ENCODE assay signal across 12 mouse cellular contexts in genomic region chr1:157280781-157281180, GRCm38 (mm10).
DNase-seq lines count a peak whose midpoint lies in the region; ATAC-seq lines count a peak whose summit lies in the region.
"Had no signal": no experiment of that assay in that cellular context is flagged by ENCODE, and none has a peak within 500 bp of the region (broad histone marks: within the 10 kb centered on the region; RNA-seq: fewer than 3 reads in every experiment).

No protein-coding gene starts in this region.

- no peaks in the 10 kb centered on the region for H3K9me3 ChIP-seq in hindbrain, embryonic 11.5 days (ENCODE audit: control insufficient read depth, low read length)
- H3K9me3 ChIP-seq in hindbrain, embryonic 16.5 days (ENCODE audit: control insufficient read depth, low read length) = no peaks in the 10 kb centered on the region
- H3K9me3 ChIP-seq: hindbrain, embryonic 12.5 days; midbrain, embryonic 12.5 days had no signal

- no peaks in the 10 kb centered on the region for H3K36me3 ChIP-seq in hindbrain, embryonic 11.5 days (ENCODE audit: control insufficient read depth, insufficient read depth, low read length)
- H3K36me3 ChIP-seq in hindbrain, embryonic 16.5 days (ENCODE audit: control insufficient read depth, insufficient read depth, low read length) = no peaks in the 10 kb centered on the region
- no peaks in the 10 kb centered on the region for H3K36me3 ChIP-seq in splenic B cell, adult 2 months (ENCODE audit: control insufficient read depth, insufficient read depth, low read length, poor library complexity, severe bottlenecking)
- H3K36me3 ChIP-seq: hindbrain, embryonic 12.5 days; limb, embryonic 13.5 days; midbrain, embryonic 12.5 days had no signal

- H3K27me3 ChIP-seq in hindbrain, embryonic 11.5 days (ENCODE audit: control insufficient read depth, insufficient read depth, low read length) = no peaks in the 10 kb centered on the region
- no peaks in the 10 kb centered on the region for H3K27me3 ChIP-seq in hindbrain, embryonic 16.5 days (replicated peaks; ENCODE audit: control insufficient read depth, insufficient read depth, low read length)
- H3K27me3 ChIP-seq in splenic B cell, adult 2 months (ENCODE audit: control insufficient read depth, insufficient read depth, low read length, poor library complexity, severe bottlenecking) = no peaks in the 10 kb centered on the region; the same call in 1 of the 2 replicates
- H3K27me3 ChIP-seq: hindbrain, embryonic 12.5 days; limb, embryonic 13.5 days; midbrain, embryonic 12.5 days had no signal

- no peak overlapping the region for H3K9ac ChIP-seq in hindbrain, embryonic 11.5 days (ENCODE audit: low read depth, low read length)
- H3K9ac ChIP-seq in hindbrain, embryonic 16.5 days (ENCODE audit: low read depth, low read length) = no peak overlapping the region
- H3K9ac ChIP-seq: hindbrain, embryonic 12.5 days; limb, embryonic 13.5 days; midbrain, embryonic 12.5 days had no signal

- no peaks in the 10 kb centered on the region for H3K4me1 ChIP-seq in hindbrain, embryonic 11.5 days (replicated peaks; ENCODE audit: control insufficient read depth, insufficient read depth, low read length)
- no peaks in the 10 kb centered on the region for H3K4me1 ChIP-seq in hindbrain, embryonic 16.5 days (ENCODE audit: control insufficient read depth, insufficient read depth, low read depth, low read length)
- H3K4me1 ChIP-seq: limb, embryonic 13.5 days had no signal

- intact Hi-C loops in gastrocnemius, postnatal 14 days (cut with DNase I; ENCODE audit: low total_unique reads) = no loop called here

- no peak overlapping the region for H3K4me3 ChIP-seq in hindbrain, embryonic 11.5 days (ENCODE audit: low read depth, low read length)
- H3K4me3 ChIP-seq in hindbrain, embryonic 16.5 days (ENCODE audit: low read length) = no peak overlapping the region
- H3K4me3 ChIP-seq: hindbrain, embryonic 12.5 days; limb, embryonic 13.5 days; midbrain, embryonic 12.5 days had no signal

- no peak overlapping the region for H3K27ac ChIP-seq in hindbrain, embryonic 11.5 days (ENCODE audit: low read depth, low read length)
- H3K27ac ChIP-seq in hindbrain, embryonic 16.5 days (ENCODE audit: low read depth, low read length) = no peak overlapping the region
- H3K27ac ChIP-seq: hindbrain, embryonic 12.5 days; limb, embryonic 13.5 days; midbrain, embryonic 12.5 days had no signal

- DNase-seq in hindbrain, embryonic 11.5 days (ENCODE audit: low spot score) = peak; percentile 11
- DNase-seq in lung, postnatal 25 days (ENCODE audit: low spot score) = peak; percentile 16
- no peak for DNase-seq in lung, postnatal 4 days
- peak; percentile 43 for DNase-seq in adipocyte (ENCODE audit: low spot score)
- DNase-seq in splenic B cell, adult 2 months (ENCODE audit: low read depth, low spot score) = peak; percentile 6
- no peak for DNase-seq in gastrocnemius, postnatal 14 days
- DNase-seq: gastrocnemius, postnatal 36 days; thymus, postnatal 14 days had no signal

- ATAC-seq in hindbrain, embryonic 11.5 days (ENCODE audit: low FRiP score) = no peak
- no peak for ATAC-seq in hindbrain, embryonic 16.5 days

- no peak overlapping the region for H3K4me2 ChIP-seq in hindbrain, embryonic 11.5 days (replicated peaks; ENCODE audit: low read depth, low read length)
- no peak overlapping the region for H3K4me2 ChIP-seq in hindbrain, embryonic 16.5 days (ENCODE audit: low read length)
- H3K4me2 ChIP-seq: hindbrain, embryonic 12.5 days; limb, embryonic 13.5 days; midbrain, embryonic 12.5 days had no signal

Comparison
In these comparisons a context has a peak if more than half of its experiments do, and no peak if none do; other contexts are left out.
1. DNase-seq: peak in hindbrain, embryonic 11.5 days (single experiment), lung, postnatal 25 days (single experiment), adipocyte (single experiment) and splenic B cell, adult 2 months (single experiment); none in lung, postnatal 4 days (0 of 2) and gastrocnemius, postnatal 14 days (single experiment).